Mouse (Mus musculus) CH12.LX (cell line): ENCODE results near the gene Ccdc120.

Source experiments
- HCFC1 ChIP-seq: IDR thresholded peaks from 2 replicates; pipeline ENCODE4 v1.6.1; 2012; ENCODE audit warnings: low read depth, mild to moderate bottlenecking, inconsistent platforms, low read length, improper control_type of control experiment
- SIN3A ChIP-seq: IDR thresholded peaks from 2 replicates; pipeline ENCODE4 v1.6.1; 2012; ENCODE audit warnings: low read length, improper control_type of control experiment, inconsistent platforms

- TF ChIP-seq HCFC1 (no peak), SIN3A (no peak)
Measured at GRCm38 (mm10) chrX:7775501-7776205, 24.9 kb upstream of the Ccdc120 start.
